ENCODE assay signal across 35 mouse cellular contexts in genomic region chr17:43643191-43643590, GRCm38 (mm10). TPM values are rescaled to one million over a fixed set of nuclear protein-coding genes. Genes with fewer than 3 reads are reported as not detected.
"Had no signal": no experiment of that assay in that cellular context is flagged by ENCODE, and none has a peak within 500 bp of the region (broad histone marks: within the 10 kb centered on the region; RNA-seq: fewer than 3 reads in every experiment).

No protein-coding gene starts in this region.

- H3K27ac ChIP-seq: heart, embryonic 13.5 days; heart, embryonic 15.5 days; hindbrain, embryonic 10.5 days; hindbrain, embryonic 12.5 days; hindbrain, embryonic 13.5 days; hindbrain, embryonic 14.5 days; hindbrain, embryonic 15.5 days; hindbrain, postnatal 0 days; intestine, embryonic 15.5 days; kidney, embryonic 15.5 days; kidney, postnatal 0 days; layer of hippocampus, adult 2 months; left cerebral cortex, adult 2 months had no signal

- H3K9me3 ChIP-seq: heart, embryonic 15.5 days; hindbrain, embryonic 12.5 days; hindbrain, embryonic 13.5 days; hindbrain, embryonic 15.5 days; intestine, embryonic 15.5 days; kidney, embryonic 15.5 days had no signal

- H3K27me3 ChIP-seq: heart, embryonic 13.5 days; heart, embryonic 15.5 days; hindbrain, embryonic 12.5 days; hindbrain, embryonic 13.5 days; hindbrain, embryonic 15.5 days; intestine, embryonic 15.5 days; kidney, embryonic 15.5 days had no signal

- H3K4me1 ChIP-seq: hindbrain, embryonic 12.5 days; hindbrain, embryonic 15.5 days; intestine, embryonic 15.5 days; kidney, embryonic 15.5 days had no signal

- H3K36me3 ChIP-seq: intestine, embryonic 15.5 days had no signal

- DNase-seq: heart, postnatal 10 days; heart, postnatal 14 days; heart, postnatal 36 days; heart, postnatal 4 days; kidney, adult 11 months; kidney, adult 18-20 months; kidney, adult 2 months; kidney, adult 8-10 months; kidney, adult 9 months; kidney, postnatal 10 days; kidney, postnatal 14 days; kidney, postnatal 25 days; kidney, postnatal 36 days; kidney, postnatal 4 days; layer of hippocampus, adult 9-11 months; layer of hippocampus, postnatal 36 days had no signal

- H3K4me3 ChIP-seq: heart, embryonic 13.5 days; heart, embryonic 15.5 days; hindbrain, embryonic 10.5 days; hindbrain, embryonic 12.5 days; hindbrain, embryonic 13.5 days; hindbrain, embryonic 15.5 days; intestine, embryonic 15.5 days; kidney, embryonic 15.5 days; layer of hippocampus, adult 2 months; left cerebral cortex, adult 2 months had no signal

RNA-seq across cellular contexts. Expression of gene Tdrd6, which starts 13.1 kb away (rescaled TPM):
- total RNA-seq: heart, postnatal 25 days; heart, postnatal 36 days; hematopoietic stem cell, adult 5-6 weeks had no signal
- polyA plus RNA-seq: heart, embryonic 13.5 days; heart, embryonic 15.5 days; inflammation-experienced regulatory T-cells, adult 6 months; kidney, embryonic 14.5 days; kidney, embryonic 16.5 days; large intestine, adult 2 months had no signal
